Mouse (Mus musculus): ENCODE data around the gene E330017A01Rik. TPM values are rescaled to one million over a fixed set of nuclear protein-coding genes. Genes with fewer than 3 reads are reported as not detected.

E330017A01Rik gene
- polyA plus RNA-seq, 1 experiment: not detected

DNA sequence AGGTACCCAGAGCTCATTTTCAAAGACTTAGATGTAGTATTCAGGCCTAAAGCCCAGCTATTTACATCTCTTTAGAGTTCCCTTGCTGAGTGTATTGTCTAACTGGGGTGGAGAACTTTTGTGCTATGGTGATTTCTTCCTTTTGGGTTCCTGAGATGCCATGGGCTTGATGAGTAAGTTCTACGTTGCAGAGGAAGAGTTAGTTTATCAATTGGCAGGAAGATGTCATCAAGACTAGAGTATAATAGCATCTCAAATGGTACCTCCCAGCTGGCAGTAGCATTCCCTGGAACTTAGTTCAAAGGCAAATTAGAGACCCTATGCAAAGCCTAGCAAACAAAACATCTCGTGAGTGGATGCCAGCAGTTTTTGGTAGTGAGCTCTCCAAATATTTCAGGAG, 2.7 kb downstream of the E330017A01Rik start:
- TF ChIP-seq POLR2A (IDR thresholded peaks at IDR 0.05; ENCODE audit: extremely low read depth, insufficient read depth, low read length) (no peak), CTCF (IDR thresholded peaks at IDR 0.05; ENCODE audit: extremely low read depth, insufficient read depth, low read length) (no peak)

DNA sequence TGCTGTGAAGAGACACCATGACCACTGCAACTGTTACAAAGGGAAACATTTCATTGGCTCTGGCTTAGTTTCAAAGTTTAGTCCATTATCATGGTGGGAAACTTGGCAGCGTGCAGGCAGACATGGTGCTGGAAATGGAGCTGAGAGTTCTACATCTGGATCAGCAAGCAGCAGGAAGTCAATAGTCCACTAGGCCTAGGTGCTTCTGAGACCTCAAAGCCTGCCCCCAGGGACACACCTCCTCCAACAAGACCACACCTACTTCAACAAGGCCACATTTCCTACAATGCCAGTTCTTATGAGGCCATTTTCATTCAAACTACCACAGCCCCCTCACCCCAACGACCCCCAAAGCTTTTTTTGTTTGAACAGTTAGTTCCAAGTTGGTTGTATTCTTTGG, 8.8 kb downstream of the E330017A01Rik start:
- H3K4me3 ChIP-seq (ENCODE audit: insufficient read depth, low read length): no peak overlapping the region
- no peak overlapping the region for H3K27ac ChIP-seq (ENCODE audit: insufficient read depth, low read length)
- no peak for TF ChIP-seq CTCF (IDR thresholded peaks at IDR 0.05; ENCODE audit: extremely low read depth, insufficient read depth, low read length)
- TF ChIP-seq POLR2A (IDR thresholded peaks at IDR 0.05; ENCODE audit: extremely low read depth, insufficient read depth, low read length): no peak
- no peaks in the 10 kb centered on the region for H3K4me1 ChIP-seq (ENCODE audit: control insufficient read depth, insufficient read depth, low read length)

More for the DNA sequence above, 2.7 kb downstream of the E330017A01Rik start:
- no peak overlapping the region for H3K27ac ChIP-seq (ENCODE audit: insufficient read depth, low read length)
- no peaks in the 10 kb centered on the region for H3K4me1 ChIP-seq (ENCODE audit: control insufficient read depth, insufficient read depth, low read length)
- no peak overlapping the region for H3K4me3 ChIP-seq (ENCODE audit: insufficient read depth, low read length)

DNA sequence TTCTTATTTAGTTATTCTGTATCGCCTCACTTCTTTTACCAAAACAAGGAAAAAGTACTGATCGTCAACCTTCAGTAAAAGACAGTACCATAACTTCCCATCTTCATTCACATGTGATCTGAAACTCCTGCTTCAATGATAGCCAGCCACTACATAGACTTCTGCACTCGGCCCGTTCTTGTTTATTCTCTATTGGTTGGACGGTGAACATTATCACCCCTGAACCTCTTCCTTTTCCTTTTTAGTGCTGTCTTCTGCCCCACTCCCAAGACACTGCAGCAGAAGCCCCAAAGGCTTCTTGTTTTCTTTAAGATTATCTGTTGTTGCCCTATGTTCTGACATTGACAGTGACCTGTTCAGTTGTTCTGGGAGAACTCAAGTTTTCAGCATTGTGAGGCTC, 9.6 kb downstream of the E330017A01Rik start:
- H3K4me1 ChIP-seq (ENCODE audit: control insufficient read depth, insufficient read depth, low read length): no peaks in the 10 kb centered on the region
- H3K4me3 ChIP-seq (ENCODE audit: insufficient read depth, low read length): no peak overlapping the region
- no peak for TF ChIP-seq POLR2A (IDR thresholded peaks at IDR 0.05; ENCODE audit: extremely low read depth, insufficient read depth, low read length)
- TF ChIP-seq CTCF (IDR thresholded peaks at IDR 0.05; ENCODE audit: extremely low read depth, insufficient read depth, low read length): no peak
- H3K27ac ChIP-seq (ENCODE audit: insufficient read depth, low read length): no peak overlapping the region

GRCm38 (mm10) chr16:58628336-58628680, 10.2 kb downstream of the E330017A01Rik start:
- Histone ChIP-seq H3K27ac (ENCODE audit: insufficient read depth, low read length) (no peak overlapping the region), H3K4me1 (ENCODE audit: control insufficient read depth, insufficient read depth, low read length) (no peaks in the 10 kb centered on the region), H3K4me3 (ENCODE audit: insufficient read depth, low read length) (no peak overlapping the region)
- TF ChIP-seq POLR2A (IDR thresholded peaks at IDR 0.05; ENCODE audit: extremely low read depth, insufficient read depth, low read length) (no peak), CTCF (IDR thresholded peaks at IDR 0.05; ENCODE audit: extremely low read depth, insufficient read depth, low read length) (no peak)

DNA sequence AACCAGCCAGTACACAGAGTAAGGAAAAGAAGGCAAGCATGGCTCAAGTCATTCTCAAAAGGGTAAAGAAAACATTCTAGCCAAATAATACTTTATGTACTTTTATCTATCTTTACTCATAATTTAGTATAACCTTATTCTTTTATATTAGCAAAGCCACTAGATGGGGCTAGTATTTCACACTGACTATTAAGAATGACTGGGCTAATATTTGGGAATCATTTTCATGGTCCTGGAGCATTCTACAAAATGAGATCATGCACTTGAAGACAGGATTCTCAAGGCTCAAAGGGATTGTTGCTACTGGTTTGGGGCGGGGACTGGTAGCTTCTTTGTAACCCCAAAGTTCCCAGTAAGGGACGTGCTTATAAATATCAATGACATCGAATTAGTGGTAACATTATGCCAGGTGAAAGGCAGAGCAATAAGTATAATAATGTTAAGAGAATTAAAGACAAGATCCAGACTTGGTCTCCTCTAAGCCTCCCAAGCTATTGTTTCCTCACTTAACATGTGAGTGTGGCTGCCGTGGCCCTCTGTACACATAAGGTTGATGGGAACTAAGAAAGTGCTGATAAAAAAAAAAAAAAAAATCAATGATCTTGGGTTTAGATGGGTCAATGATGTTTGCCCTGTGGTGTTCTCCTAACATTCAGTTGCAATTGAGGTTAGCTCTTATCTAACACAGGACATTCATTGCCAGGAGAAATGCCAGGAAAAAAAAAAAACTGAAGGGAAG, 10.8 kb downstream of the E330017A01Rik start:
- H3K4me3 ChIP-seq (ENCODE audit: insufficient read depth, low read length): no peak overlapping the region

GRCm38 (mm10) chr16:58623944-58624343, 14.6 kb downstream of the E330017A01Rik start:
- H3K4me1 ChIP-seq (ENCODE audit: control insufficient read depth, insufficient read depth, low read length): no peaks in the 10 kb centered on the region
- TF ChIP-seq POLR2A (IDR thresholded peaks at IDR 0.05; ENCODE audit: extremely low read depth, insufficient read depth, low read length): no peak
- peak; percentile 63; the same call in 1 of the 2 replicates for TF ChIP-seq CTCF (IDR thresholded peaks at IDR 0.05; ENCODE audit: extremely low read depth, insufficient read depth, low read length)
- no peak overlapping the region for H3K27ac ChIP-seq (ENCODE audit: insufficient read depth, low read length)
- H3K4me3 ChIP-seq (ENCODE audit: insufficient read depth, low read length): no peak overlapping the region

More for the DNA sequence above, 10.8 kb downstream of the E330017A01Rik start:
- Histone ChIP-seq H3K4me1 (ENCODE audit: control insufficient read depth, insufficient read depth, low read length) (no peaks in the 10 kb centered on the region), H3K27ac (ENCODE audit: insufficient read depth, low read length) (no peak overlapping the region)
- no peak for TF ChIP-seq CTCF (IDR thresholded peaks at IDR 0.05; ENCODE audit: extremely low read depth, insufficient read depth, low read length)
- no peak for TF ChIP-seq POLR2A (IDR thresholded peaks at IDR 0.05; ENCODE audit: extremely low read depth, insufficient read depth, low read length)

- Histone ChIP-seq H3K27ac (ENCODE audit: insufficient read depth, low read length) (no peak overlapping the region), H3K4me1 (ENCODE audit: control insufficient read depth, insufficient read depth, low read length) (no peaks in the 10 kb centered on the region)
- no peak for TF ChIP-seq CTCF (IDR thresholded peaks at IDR 0.05; ENCODE audit: extremely low read depth, insufficient read depth, low read length)
These were observed 15.4 kb downstream of the E330017A01Rik start for GRCm38 (mm10) chr16:58623114-58623513.

GRCm38 (mm10) chr16:58622377-58622776, 16.2 kb downstream of the E330017A01Rik start:
- TF ChIP-seq CTCF (IDR thresholded peaks at IDR 0.05; ENCODE audit: extremely low read depth, insufficient read depth, low read length): no peak
- no peak for TF ChIP-seq POLR2A (IDR thresholded peaks at IDR 0.05; ENCODE audit: extremely low read depth, insufficient read depth, low read length)
- no peak overlapping the region for H3K27ac ChIP-seq (ENCODE audit: insufficient read depth, low read length)
- no peak overlapping the region for H3K4me3 ChIP-seq (ENCODE audit: insufficient read depth, low read length)
- H3K4me1 ChIP-seq (ENCODE audit: control insufficient read depth, insufficient read depth, low read length): no peaks in the 10 kb centered on the region

More at GRCm38 (mm10) chr16:58623114-58623513, 15.4 kb downstream of the E330017A01Rik start:
- no peak overlapping the region for H3K4me3 ChIP-seq (ENCODE audit: insufficient read depth, low read length)

DNA sequence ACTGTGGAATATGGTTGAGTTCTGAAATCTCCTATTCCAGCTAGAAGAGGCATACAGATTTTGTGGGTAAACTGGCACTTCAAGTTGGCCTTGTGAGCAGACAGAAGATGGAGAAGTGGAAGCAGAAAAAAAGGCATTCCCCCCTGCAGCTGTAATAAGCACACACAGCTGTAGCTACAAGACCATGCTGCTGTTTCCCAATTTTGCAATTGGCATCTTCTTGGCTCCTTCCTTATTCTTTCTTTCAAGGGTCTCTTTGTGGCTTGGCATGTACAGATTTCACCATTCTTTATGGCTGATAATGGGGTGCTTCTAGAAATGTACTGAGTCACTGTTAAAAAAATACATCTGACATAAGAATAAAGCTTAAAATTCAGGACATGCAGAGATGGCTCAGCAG, 21.2 kb downstream of the E330017A01Rik start:
- Histone ChIP-seq H3K27ac (ENCODE audit: insufficient read depth, low read length) (no peak overlapping the region), H3K4me1 (ENCODE audit: control insufficient read depth, insufficient read depth, low read length) (no peaks in the 10 kb centered on the region), H3K4me3 (ENCODE audit: insufficient read depth, low read length) (no peak overlapping the region)
- TF ChIP-seq POLR2A (IDR thresholded peaks at IDR 0.05; ENCODE audit: extremely low read depth, insufficient read depth, low read length) (no peak), CTCF (IDR thresholded peaks at IDR 0.05; ENCODE audit: extremely low read depth, insufficient read depth, low read length) (no peak)

DNA sequence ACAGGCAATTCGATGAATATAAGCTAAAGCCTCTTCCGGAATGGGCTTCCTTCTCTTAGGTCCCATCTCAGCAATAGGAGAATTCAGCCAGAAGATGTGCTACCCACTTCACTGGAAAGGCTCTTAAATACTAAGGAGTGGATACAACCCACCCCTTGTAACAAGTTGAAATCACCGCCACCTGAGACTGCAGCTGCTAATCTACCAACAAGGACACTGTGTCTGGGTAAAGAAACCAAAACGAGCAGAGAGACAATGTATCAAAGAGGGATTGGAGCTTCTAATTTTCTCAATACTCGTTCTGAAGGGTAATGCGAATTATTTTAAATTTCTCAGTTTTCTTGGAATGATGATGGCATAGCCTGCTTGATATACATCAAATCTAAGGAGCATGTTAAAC, 21.7 kb downstream of the E330017A01Rik start, which contains the start of gene Gm813:
Gm813 (minus strand) TSS at position 101 of the 400 bp plus-strand sequence.
- no peak within 1 kb of the TSS for H3K4me3 ChIP-seq (ENCODE audit: insufficient read depth, low read length)
- H3K4me1 ChIP-seq (ENCODE audit: control insufficient read depth, insufficient read depth, low read length): no peaks in the 10 kb centered on the region
- TF ChIP-seq CTCF (IDR thresholded peaks at IDR 0.05; ENCODE audit: extremely low read depth, insufficient read depth, low read length): no peak
- no peak for TF ChIP-seq POLR2A (IDR thresholded peaks at IDR 0.05; ENCODE audit: extremely low read depth, insufficient read depth, low read length)
- H3K27ac ChIP-seq (ENCODE audit: insufficient read depth, low read length): no peak within 1 kb of the TSS

Measured in cortical plate, adult 2 months (tissue).